Mouse (Mus musculus): ENCODE data around the gene Plekhg1. TPM values are rescaled to one million over a fixed set of nuclear protein-coding genes. Genes with fewer than 3 reads are reported as not detected.

Gene Plekhg1
- polyA plus RNA-seq, 1 experiment: under 0.01 TPM

DNA sequence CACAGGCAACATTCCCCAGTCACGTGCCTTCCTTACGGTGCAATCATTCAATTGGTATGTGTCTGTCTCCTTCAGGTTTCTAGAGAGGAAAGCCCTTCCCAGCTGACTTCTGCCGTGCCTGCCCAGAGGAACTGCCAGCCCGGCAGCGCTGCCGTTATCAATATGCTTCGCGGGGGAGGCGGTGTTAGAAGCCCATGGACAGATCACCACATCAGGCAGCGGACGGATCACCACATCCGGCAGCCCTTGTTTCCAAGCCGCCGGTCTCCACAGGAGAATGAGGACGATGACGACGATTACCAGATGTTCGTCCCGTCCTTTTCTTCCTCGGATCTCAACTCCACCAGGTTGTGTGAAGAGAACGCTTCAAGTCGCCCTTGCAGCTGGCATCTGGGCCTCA lies 216.3 kb downstream of the Plekhg1 start:
- no peak for TF ChIP-seq TCF3 (IDR thresholded peaks at IDR 0.05; ENCODE audit: insufficient read length, low read depth)
- TF ChIP-seq USF1 (IDR thresholded peaks at IDR 0.05; ENCODE audit: low read depth): no peak
- TF ChIP-seq SRF (IDR thresholded peaks at IDR 0.05; ENCODE audit: control insufficient read depth, insufficient read length, low read depth): no peak
- no peak for TF ChIP-seq CEBPB (IDR thresholded peaks at IDR 0.05; ENCODE audit: insufficient read depth, poor library complexity, severe bottlenecking)
- no peak for TF ChIP-seq TCF12 (IDR thresholded peaks at IDR 0.05; ENCODE audit: insufficient read depth, poor library complexity, severe bottlenecking)
- no peak for TF ChIP-seq MAX (IDR thresholded peaks at IDR 0.05; ENCODE audit: low read depth)
- no peak for TF ChIP-seq REST (IDR thresholded peaks at IDR 0.05; ENCODE audit: insufficient read depth, insufficient read length)
- TF ChIP-seq MYOG (IDR thresholded peaks at IDR 0.05; ENCODE audit: control insufficient read depth in 1 of 3, insufficient read depth in 1 of 3, insufficient read length in 2 of 3, low read depth in 2 of 3): no peak
- TF ChIP-seq POLR2AphosphoS2 (IDR thresholded peaks at IDR 0.05; ENCODE audit: insufficient read length, low read depth): no peak
- no peak for TF ChIP-seq MYOD1 (IDR thresholded peaks at IDR 0.05; ENCODE audit: control insufficient read depth in 1 of 3, insufficient read length in 2 of 3, low read depth in 2 of 3)
- no peak for TF ChIP-seq POLR2A (IDR thresholded peaks at IDR 0.05; ENCODE audit: insufficient read length, low read depth)
- TF ChIP-seq E2F4 (IDR thresholded peaks at IDR 0.05; ENCODE audit: insufficient read depth): no peak
- no peak overlapping the region for H3ac ChIP-seq (ENCODE audit: control insufficient read depth, insufficient read length)
- no peaks in the 10 kb centered on the region for H3K36me3 ChIP-seq (ENCODE audit: control insufficient read depth, insufficient read depth)
- H3K4me3 ChIP-seq: no peak overlapping the region
- no peak overlapping the region for H3K4me2 ChIP-seq (ENCODE audit: low read depth)
- H3K79me2 ChIP-seq (ENCODE audit: control insufficient read depth, insufficient read depth): no peaks in the 10 kb centered on the region
- peaks cover 5% of the 10 kb centered on the region for H3K27me3 ChIP-seq (ENCODE audit: control insufficient read depth, insufficient read depth, insufficient read length)

GRCm38 (mm10) chr10:3958591-3958990 lies 218.4 kb downstream of the Plekhg1 start:
- peaks cover 11% of the 10 kb centered on the region for H3K27me3 ChIP-seq (ENCODE audit: control insufficient read depth, insufficient read depth, insufficient read length)

DNA sequence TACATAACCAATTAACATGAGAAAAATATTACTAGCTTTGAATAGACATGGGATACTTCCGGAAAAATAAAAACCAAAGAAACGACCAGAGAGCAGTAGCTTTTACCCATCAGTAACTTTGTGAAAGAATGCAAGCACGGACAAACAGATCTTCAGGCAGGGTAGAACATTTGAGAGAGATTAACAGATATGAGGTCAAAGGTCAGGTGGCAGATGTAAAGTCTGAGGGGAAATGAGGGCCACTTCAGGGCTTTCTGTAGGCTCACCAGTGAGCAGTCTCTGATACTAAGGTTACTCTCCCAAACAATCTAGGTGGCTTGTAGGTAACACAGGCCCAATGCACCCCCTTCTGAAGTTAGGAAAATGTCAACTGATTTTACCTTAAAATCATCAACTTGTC lies 228.9 kb downstream of the Plekhg1 start:
- no peaks in the 10 kb centered on the region for H3K27me3 ChIP-seq (ENCODE audit: control insufficient read depth, insufficient read depth, insufficient read length)
- no peak for TF ChIP-seq USF1 (IDR thresholded peaks at IDR 0.05; ENCODE audit: low read depth)
- TF ChIP-seq MAX (IDR thresholded peaks at IDR 0.05; ENCODE audit: low read depth): no peak
- H3ac ChIP-seq (ENCODE audit: control insufficient read depth, insufficient read length): no peak overlapping the region
- no peak overlapping the region for H3K4me3 ChIP-seq
- H3K4me2 ChIP-seq (ENCODE audit: low read depth): no peak overlapping the region
- H3K79me2 ChIP-seq (ENCODE audit: control insufficient read depth, insufficient read depth): peaks cover 4% of the 10 kb centered on the region
- no peaks in the 10 kb centered on the region for H3K36me3 ChIP-seq (ENCODE audit: control insufficient read depth, insufficient read depth)

More at GRCm38 (mm10) chr10:3958591-3958990, 218.4 kb downstream of the Plekhg1 start:
- Histone ChIP-seq H3K36me3 (ENCODE audit: control insufficient read depth, insufficient read depth) (no peaks in the 10 kb centered on the region), H3K4me2 (ENCODE audit: low read depth) (no peak overlapping the region), H3K79me2 (ENCODE audit: control insufficient read depth, insufficient read depth) (no peaks in the 10 kb centered on the region), H3K4me3 (no peak overlapping the region), H3ac (ENCODE audit: control insufficient read depth, insufficient read length) (no peak overlapping the region)
- TF ChIP-seq MYOG (IDR thresholded peaks at IDR 0.05; ENCODE audit: control insufficient read depth in 1 of 3, insufficient read depth in 1 of 3, insufficient read length in 2 of 3, low read depth in 2 of 3) (no peak), TCF3 (IDR thresholded peaks at IDR 0.05; ENCODE audit: insufficient read length, low read depth) (no peak)

DNA sequence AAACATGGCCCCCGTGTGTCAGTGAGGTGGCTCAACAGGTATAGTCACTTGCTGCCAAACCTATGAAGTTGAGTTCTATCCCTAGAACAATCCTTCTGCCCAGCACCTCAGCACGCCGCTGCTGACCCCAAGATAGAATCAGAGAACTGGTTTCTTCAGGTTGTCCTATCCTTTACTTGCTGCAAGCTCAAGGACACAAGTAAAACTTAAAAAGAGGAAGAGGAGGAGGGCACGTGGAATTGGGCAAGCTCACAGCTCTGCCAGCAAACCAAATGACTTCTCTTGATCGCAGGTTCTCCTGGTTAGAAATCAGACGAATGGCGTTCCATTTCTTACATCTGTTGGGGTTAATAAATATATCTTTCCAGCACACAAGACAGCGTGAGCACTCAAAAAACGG lies 232.1 kb downstream of the Plekhg1 start:
- Histone ChIP-seq H3K4me3 (peak overlapping the region; percentile 89), H3K4me2 (ENCODE audit: low read depth) (peak overlapping the region; percentile 57), H3K79me2 (ENCODE audit: control insufficient read depth, insufficient read depth) (peaks cover 36% of the 10 kb centered on the region), H3ac (ENCODE audit: control insufficient read depth, insufficient read length) (no peak overlapping the region), H3K36me3 (ENCODE audit: control insufficient read depth, insufficient read depth) (no peaks in the 10 kb centered on the region), H3K27me3 (ENCODE audit: control insufficient read depth, insufficient read depth, insufficient read length) (no peaks in the 10 kb centered on the region)
- TF ChIP-seq USF1 (IDR thresholded peaks at IDR 0.05; ENCODE audit: low read depth) (no peak), SRF (IDR thresholded peaks at IDR 0.05; ENCODE audit: control insufficient read depth, insufficient read length, low read depth) (no peak), CEBPB (IDR thresholded peaks at IDR 0.05; ENCODE audit: insufficient read depth, poor library complexity, severe bottlenecking) (no peak), POLR2AphosphoS2 (IDR thresholded peaks at IDR 0.05; ENCODE audit: insufficient read length, low read depth) (no peak), MYOD1 (IDR thresholded peaks at IDR 0.05; ENCODE audit: control insufficient read depth in 1 of 3, insufficient read length in 2 of 3, low read depth in 2 of 3) (no peak), E2F4 (IDR thresholded peaks at IDR 0.05; ENCODE audit: insufficient read depth) (no peak), MAX (IDR thresholded peaks at IDR 0.05; ENCODE audit: low read depth) (no peak)

GRCm38 (mm10) chr10:3972981-3973588 lies 232.9 kb downstream of the Plekhg1 start, which contains the start of gene Mthfd1l:
Mthfd1l (plus strand) TSS chr10:3973118.
- Histone ChIP-seq H3K4me2 (ENCODE audit: low read depth) (peak within 1 kb of the TSS; percentile 90), H3K79me2 (ENCODE audit: control insufficient read depth, insufficient read depth) (peaks cover 38% of the 10 kb centered on the region), H3K27me3 (ENCODE audit: control insufficient read depth, insufficient read depth, insufficient read length) (no peaks in the 10 kb centered on the region), H3K36me3 (ENCODE audit: control insufficient read depth, insufficient read depth) (no peaks in the 10 kb centered on the region), H3ac (ENCODE audit: control insufficient read depth, insufficient read length) (peak within 1 kb of the TSS; percentile 79), H3K4me3 (peak within 1 kb of the TSS; percentile 89)
- TF ChIP-seq MYOD1 (IDR thresholded peaks at IDR 0.05; ENCODE audit: control insufficient read depth in 1 of 3, insufficient read length in 2 of 3, low read depth in 2 of 3) (peak in 1 of 3 experiments; percentile 11), MYOG (IDR thresholded peaks at IDR 0.05; ENCODE audit: control insufficient read depth in 1 of 3, insufficient read depth in 1 of 3, insufficient read length in 2 of 3, low read depth in 2 of 3) (peak in 1 of 3 experiments; percentile 20), POLR2AphosphoS2 (IDR thresholded peaks at IDR 0.05; ENCODE audit: insufficient read length, low read depth) (peak; percentile 68), E2F4 (IDR thresholded peaks at IDR 0.05; ENCODE audit: insufficient read depth) (no peak), POLR2A (IDR thresholded peaks at IDR 0.05; ENCODE audit: insufficient read length, low read depth) (peak; percentile 70)

Data from myocyte (in vitro differentiated cells).